10 mouse cellular contexts compared by ENCODE assay signal in the genomic region with DNA sequence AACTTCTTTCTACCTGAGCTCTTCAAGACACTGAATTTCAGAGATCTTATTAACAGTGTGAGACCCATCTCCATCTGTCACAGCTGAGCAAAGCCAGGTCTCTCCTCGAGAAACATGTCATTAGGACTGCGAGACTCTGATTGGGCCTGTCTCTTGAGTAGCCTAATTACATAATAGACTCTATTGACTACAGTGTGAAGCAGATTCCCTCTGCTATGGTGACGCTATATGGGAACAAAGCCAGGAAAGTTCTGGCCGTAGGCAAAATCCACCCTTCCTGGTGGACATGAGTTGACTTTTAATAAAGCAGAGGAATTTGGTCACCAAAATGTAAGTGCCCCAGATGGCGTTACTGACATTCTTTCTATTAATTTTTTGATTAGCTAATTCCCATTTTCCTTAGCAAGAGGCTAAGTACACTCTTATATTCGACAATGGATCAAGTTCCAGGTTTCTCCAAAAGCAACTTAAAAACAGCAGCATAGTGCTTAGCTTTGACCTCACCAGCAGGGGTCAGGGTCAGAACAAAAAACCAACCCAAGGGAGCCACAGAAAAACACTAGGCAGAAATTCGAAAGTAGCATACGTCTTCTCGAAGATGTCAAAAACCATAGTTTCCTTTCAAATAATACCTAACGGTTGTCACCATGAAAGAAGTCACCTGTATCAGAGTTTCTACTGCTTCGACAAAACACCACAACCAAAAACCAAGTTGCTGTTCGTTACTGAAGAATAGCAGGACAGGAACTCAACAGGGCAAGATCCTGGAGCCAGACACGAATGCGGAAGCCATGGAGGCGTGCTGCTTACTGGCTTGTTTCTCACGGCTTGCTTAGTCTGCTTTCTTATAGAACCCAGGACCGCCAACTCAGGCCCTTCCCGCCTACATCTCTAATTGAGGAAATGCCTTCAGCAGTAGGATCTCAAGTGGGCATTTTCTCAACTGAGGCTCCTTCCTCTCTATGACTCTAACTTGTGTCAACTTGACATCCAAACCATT.
DNase-seq lines count a peak whose midpoint lies in the region; ATAC-seq lines count a peak whose summit lies in the region.
"Had no signal": no experiment of that assay in that cellular context is flagged by ENCODE, and none has a peak within 500 bp of the region (broad histone marks: within the 10 kb centered on the region; RNA-seq: fewer than 3 reads in every experiment).

No protein-coding gene starts in this region.

- H3K4me1 ChIP-seq in forebrain, embryonic 16.5 days (replicated peaks; ENCODE audit: control insufficient read depth, insufficient read depth, low read length) = peaks cover 3% of the 10 kb centered on the region; the same call in 1 of the 2 replicates
- H3K4me1 ChIP-seq in kidney, embryonic 14.5 days (ENCODE audit: control insufficient read depth, insufficient read depth, low read length) = no peaks in the 10 kb centered on the region

- no peaks in the 10 kb centered on the region for H3K36me3 ChIP-seq in forebrain, embryonic 16.5 days (ENCODE audit: control insufficient read depth, insufficient read depth)
- H3K36me3 ChIP-seq in kidney, embryonic 14.5 days (ENCODE audit: control insufficient read depth, insufficient read depth, low read length) = no peaks in the 10 kb centered on the region
- H3K36me3 ChIP-seq: heart, embryonic 13.5 days had no signal

- H3K9me3 ChIP-seq in forebrain, embryonic 16.5 days (ENCODE audit: control insufficient read depth, low read length) = no peaks in the 10 kb centered on the region
- H3K9me3 ChIP-seq in kidney, embryonic 14.5 days (ENCODE audit: control insufficient read depth, low read length) = no peaks in the 10 kb centered on the region
- H3K9me3 ChIP-seq: heart, embryonic 13.5 days had no signal

- intact Hi-C loops in heart, postnatal 25 days (cut with DNase I) = loop anchor here (2.0 to 5.0 kb wide), 2 partner anchors 130 to 407 kb away; no protein-coding TSS in a partner anchor

- 62% methylated on average over 18 of the region's 18 CpGs for WGBS in forebrain, embryonic 16.5 days
- WGBS in kidney, embryonic 14.5 days = 79% methylated on average over 18 of the region's 18 CpGs

- H3K4me2 ChIP-seq in forebrain, embryonic 16.5 days (ENCODE audit: low read length) = no peak overlapping the region
- no peak overlapping the region for H3K4me2 ChIP-seq in kidney, embryonic 14.5 days (replicated peaks; ENCODE audit: low read depth, low read length)
- H3K4me2 ChIP-seq: heart, embryonic 13.5 days had no signal

- H3K9ac ChIP-seq in forebrain, embryonic 16.5 days (replicated peaks; ENCODE audit: low read depth, low read length) = no peak overlapping the region
- no peak overlapping the region for H3K9ac ChIP-seq in kidney, embryonic 14.5 days (ENCODE audit: low read depth, low read length)
- H3K9ac ChIP-seq: heart, embryonic 13.5 days had no signal

- no peak overlapping the region for H3K4me3 ChIP-seq in forebrain, embryonic 16.5 days (replicated peaks; ENCODE audit: low read length)
- no peak overlapping the region for H3K4me3 ChIP-seq in kidney, embryonic 14.5 days (ENCODE audit: low read length)
- H3K4me3 ChIP-seq: heart, embryonic 13.5 days had no signal

- no peaks in the 10 kb centered on the region for H3K27me3 ChIP-seq in forebrain, embryonic 16.5 days (replicated peaks; ENCODE audit: control insufficient read depth, insufficient read depth, low read length)
- no peaks in the 10 kb centered on the region for H3K27me3 ChIP-seq in kidney, embryonic 14.5 days (ENCODE audit: control insufficient read depth, insufficient read depth, low read length)
- H3K27me3 ChIP-seq: heart, embryonic 13.5 days had no signal

- no peak overlapping the region for H3K27ac ChIP-seq in forebrain, embryonic 16.5 days (ENCODE audit: low read length)
- H3K27ac ChIP-seq in kidney, embryonic 14.5 days (ENCODE audit: low read depth, low read length) = no peak overlapping the region
- H3K27ac ChIP-seq: heart, embryonic 13.5 days had no signal

- ATAC-seq in forebrain, embryonic 16.5 days = peak; percentile 62
- no peak for ATAC-seq in kidney, embryonic 14.5 days (ENCODE audit: low FRiP score, low TSS enrichment)

- DNase-seq in heart, adult 11 months = peak; percentile 83
- no peak for DNase-seq in heart, postnatal 25 days (ENCODE audit: low spot score)
- DNase-seq in thymus, postnatal 4 days = peak; percentile 20
- no peak for DNase-seq in thymus, postnatal 14 days
- DNase-seq in yolk sac, embryonic 10.5 days (ENCODE audit: low spot score) = peak; percentile 34
- no peak for DNase-seq in left cerebral cortex, adult 9 months (ENCODE audit: low spot score in 2 of 2)
- DNase-seq: lung, adult 18-20 months had no signal

Comparison
In these comparisons a context has a peak if more than half of its experiments do, and no peak if none do; other contexts are left out.
1. DNase-seq: peak in heart, adult 11 months (single experiment), thymus, postnatal 4 days (single experiment) and yolk sac, embryonic 10.5 days (single experiment); none in heart, postnatal 25 days (single experiment), thymus, postnatal 14 days (single experiment) and left cerebral cortex, adult 9 months (0 of 2).